Mouse (Mus musculus) erythroblast, embryonic 14.5 days (primary cell): Measurements from ENCODE around the gene Islr.

Source experiments
- GATA1 ChIP-seq: IDR thresholded peaks from 2 replicates; pipeline ENCODE4 v1.6.1; 2012; ENCODE audit warnings: low read length, inconsistent platforms, mixed read lengths
- TAL1 ChIP-seq: IDR thresholded peaks from 3 replicates; pipeline ENCODE4 v1.6.1; 2012; ENCODE audit warnings: low read length, inconsistent platforms, mixed read lengths

- no peak for TF ChIP-seq GATA1
- no peak for TF ChIP-seq TAL1
Measured at GRCm38 (mm10) chr9:58253033-58253804, 49.1 kb upstream of the Islr start, which contains the start of gene Stoml1.
